Mouse (Mus musculus) cortical plate, adult 2 months (tissue): ENCODE data around the gene Desi1. TPM values are rescaled to one million over a fixed set of nuclear protein-coding genes. Genes with fewer than 3 reads are reported as not detected.

Experiments
- H3K27ac ChIP-seq: fragments of 200-500 bp; 2 replicates; pipeline ENCODE4 v1.5.1; 2012; ENCODE audit warnings: low read length, control low read depth, inconsistent platforms; ENCODE audit not compliant: insufficient read depth
- H3K4me1 ChIP-seq: fragments of 200-500 bp; 2 replicates; pipeline ENCODE4 v1.6.1; 2011; ENCODE audit warnings: low read length; ENCODE audit not compliant: control insufficient read depth, insufficient read depth
- H3K4me3 ChIP-seq: fragments of 200-500 bp; 2 replicates; pipeline ENCODE4 v1.5.1; 2011; ENCODE audit warnings: mild to moderate bottlenecking, low read length, control low read depth; ENCODE audit not compliant: insufficient read depth
- CTCF ChIP-seq: fragments of 200-500 bp; IDR thresholded peaks from 2 replicates; pipeline ENCODE4 v1.5.1; 2011; ENCODE audit warnings: mild to moderate bottlenecking, control low read depth, low read length; ENCODE audit not compliant: insufficient read depth; ENCODE audit errors: extremely low read depth
- POLR2A ChIP-seq: fragments of 200-500 bp; IDR thresholded peaks from 2 replicates; pipeline ENCODE4 v1.6.1; 2011; ENCODE audit warnings: mild to moderate bottlenecking, low read length, control low read depth; ENCODE audit not compliant: insufficient read depth; ENCODE audit errors: extremely low read depth
- polyA plus RNA-seq: library from polyadenylated mRNA; depleted of rRNA; stranded (reverse); fragments of >200 nt; gene quantifications from 2 replicates; pipeline ENCODE4 v1.2.3, GENCODE M21; 2012

Gene Desi1
- polyA plus RNA-seq, 1 experiment = 134 TPM

DNA sequence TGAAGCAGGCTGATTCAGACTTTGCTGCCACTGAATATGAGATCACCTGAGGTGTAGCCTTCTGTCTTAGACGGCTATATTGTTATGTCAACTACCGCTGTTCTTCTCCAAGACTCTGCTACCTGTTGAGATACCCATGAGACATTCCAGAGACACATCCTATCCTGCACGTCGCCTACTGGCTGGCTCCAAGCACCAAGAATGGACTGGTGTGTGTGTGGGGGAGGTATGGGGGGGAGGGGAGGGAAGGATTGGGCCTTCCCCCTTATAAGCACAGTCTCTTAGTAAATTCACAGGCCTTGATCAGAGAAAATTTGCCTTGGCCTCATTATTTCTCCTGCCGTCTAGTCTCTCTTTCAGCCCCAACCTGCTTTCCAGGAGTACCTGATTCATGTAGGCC, 65.8 kb downstream of the Desi1 start:
- TF ChIP-seq POLR2A (no peak), CTCF (no peak)

DNA sequence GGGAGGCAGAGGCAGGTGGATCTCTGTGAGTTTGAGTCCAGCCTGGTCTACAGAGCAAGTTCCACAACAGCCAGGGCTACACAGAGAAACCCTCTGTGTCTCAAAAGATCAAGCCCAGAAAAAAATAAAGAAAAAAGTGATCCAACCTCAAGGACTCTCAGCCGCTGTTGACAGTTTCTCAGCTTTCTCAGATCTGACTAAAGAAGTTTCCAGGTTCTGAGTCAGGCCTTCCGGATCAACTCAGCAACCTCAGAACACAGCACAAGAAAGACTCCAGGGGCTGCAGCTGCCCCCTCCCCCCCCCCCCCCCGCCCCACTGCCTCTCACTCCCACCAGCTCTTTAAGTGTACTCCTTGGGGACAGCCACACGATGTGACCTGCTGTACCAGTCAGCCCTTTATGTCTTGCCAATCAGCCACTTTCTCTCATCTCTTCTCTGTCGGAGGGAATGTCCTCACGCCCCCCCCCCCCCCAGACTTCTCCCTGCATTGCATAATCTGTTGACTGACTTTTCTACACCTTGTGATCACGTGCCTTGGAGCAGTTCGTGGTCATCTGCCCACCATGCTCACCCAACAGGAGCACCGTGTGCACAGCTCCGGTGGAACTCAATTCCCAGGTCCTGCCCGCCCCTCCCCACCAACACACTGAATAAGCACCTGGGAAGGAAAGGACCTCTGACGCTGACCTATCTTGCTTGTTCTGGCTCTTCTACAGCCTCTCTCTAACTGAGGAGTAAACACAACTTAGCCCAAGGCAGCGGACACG, 67.4 kb downstream of the Desi1 start:
- TF ChIP-seq POLR2A (no peak), CTCF (no peak)
- no peak overlapping the region for H3K27ac ChIP-seq
- H3K4me3 ChIP-seq = no peak overlapping the region
- H3K4me1 ChIP-seq = no peaks in the 10 kb centered on the region

More for the DNA sequence above, 65.8 kb downstream of the Desi1 start:
- H3K4me3 ChIP-seq = no peak overlapping the region
- no peak overlapping the region for H3K27ac ChIP-seq
- H3K4me1 ChIP-seq = no peaks in the 10 kb centered on the region

DNA sequence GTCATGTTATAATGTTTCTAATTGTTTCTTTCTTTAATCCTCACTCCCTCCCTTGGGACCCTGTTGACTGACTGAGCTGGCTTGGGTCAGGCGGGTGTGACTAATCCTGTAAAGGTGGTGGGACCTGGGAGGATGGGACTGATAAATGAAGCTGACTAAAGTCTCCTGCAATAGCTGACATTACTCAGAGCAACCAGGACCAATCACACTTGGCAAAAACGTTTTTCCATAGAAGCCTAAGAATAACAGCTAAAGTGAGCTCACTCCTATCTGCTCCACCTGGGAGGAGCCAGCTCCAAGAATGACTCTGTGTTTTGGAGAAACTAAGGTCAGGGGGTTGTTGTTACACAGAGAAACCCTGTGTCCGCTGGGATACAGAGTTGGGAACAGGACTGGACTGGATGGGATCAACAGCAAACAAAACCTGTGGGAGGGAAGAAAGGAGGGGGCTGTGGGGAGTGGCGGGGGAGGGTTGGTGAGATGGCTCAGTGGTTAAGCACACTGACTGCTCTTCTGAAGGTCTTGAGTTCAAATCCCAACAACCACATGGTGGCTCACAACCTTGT, 68.6 kb downstream of the Desi1 start:
- Histone ChIP-seq H3K4me1 (no peaks in the 10 kb centered on the region), H3K4me3 (no peak overlapping the region), H3K27ac (no peak overlapping the region)
- TF ChIP-seq CTCF = no peak
- TF ChIP-seq POLR2A = no peak

DNA sequence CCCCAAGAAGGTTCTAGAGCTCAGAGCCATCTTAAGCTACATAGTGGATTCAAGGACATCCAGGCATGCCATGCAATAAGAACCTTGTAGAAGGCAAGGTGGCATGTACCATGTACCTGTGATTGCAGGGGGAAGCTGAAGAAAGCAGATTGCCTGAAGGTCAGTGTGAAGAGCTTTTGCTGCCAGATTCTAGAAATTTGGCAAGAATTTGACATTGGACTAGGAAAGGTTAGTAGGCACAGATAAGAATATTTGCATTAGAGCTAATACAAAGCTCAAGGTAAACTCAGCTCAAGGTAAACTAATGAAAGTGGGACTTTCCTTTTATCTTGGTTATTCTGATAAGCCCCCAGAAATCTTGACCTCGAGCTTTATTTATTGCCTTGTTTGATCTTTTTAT, 69.4 kb downstream of the Desi1 start:
- H3K27ac ChIP-seq = no peak overlapping the region
- 0 out of 2 replicates have a peak, but pooled peaks cover 1% of the 10 kb centered on the region for H3K4me1 ChIP-seq
- no peak overlapping the region for H3K4me3 ChIP-seq
- no peak for TF ChIP-seq POLR2A
- TF ChIP-seq CTCF = no peak

DNA sequence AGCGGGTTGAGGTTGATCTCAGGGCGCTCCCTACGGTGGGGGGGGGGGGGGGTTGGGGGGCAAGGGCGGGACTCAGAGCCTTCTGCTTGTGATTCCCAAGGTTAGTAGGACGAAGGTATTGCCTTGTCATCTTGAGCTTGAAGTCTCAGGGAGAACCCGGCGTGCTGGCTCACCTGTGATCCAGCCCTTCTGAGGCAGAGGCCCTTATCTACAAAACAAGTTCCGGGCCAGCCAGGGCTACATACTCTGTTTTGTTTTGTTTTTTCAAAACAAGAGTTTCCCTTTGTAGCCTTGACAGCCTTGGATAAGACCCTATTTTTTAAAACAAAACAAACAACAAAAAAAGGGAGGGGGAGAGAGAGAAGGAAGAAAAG, 72.6 kb downstream of the Desi1 start:
- TF ChIP-seq CTCF (no peak), POLR2A (no peak)
- peaks cover 12% of the 10 kb centered on the region; the same call in 1 of the 2 replicates for H3K4me1 ChIP-seq

DNA sequence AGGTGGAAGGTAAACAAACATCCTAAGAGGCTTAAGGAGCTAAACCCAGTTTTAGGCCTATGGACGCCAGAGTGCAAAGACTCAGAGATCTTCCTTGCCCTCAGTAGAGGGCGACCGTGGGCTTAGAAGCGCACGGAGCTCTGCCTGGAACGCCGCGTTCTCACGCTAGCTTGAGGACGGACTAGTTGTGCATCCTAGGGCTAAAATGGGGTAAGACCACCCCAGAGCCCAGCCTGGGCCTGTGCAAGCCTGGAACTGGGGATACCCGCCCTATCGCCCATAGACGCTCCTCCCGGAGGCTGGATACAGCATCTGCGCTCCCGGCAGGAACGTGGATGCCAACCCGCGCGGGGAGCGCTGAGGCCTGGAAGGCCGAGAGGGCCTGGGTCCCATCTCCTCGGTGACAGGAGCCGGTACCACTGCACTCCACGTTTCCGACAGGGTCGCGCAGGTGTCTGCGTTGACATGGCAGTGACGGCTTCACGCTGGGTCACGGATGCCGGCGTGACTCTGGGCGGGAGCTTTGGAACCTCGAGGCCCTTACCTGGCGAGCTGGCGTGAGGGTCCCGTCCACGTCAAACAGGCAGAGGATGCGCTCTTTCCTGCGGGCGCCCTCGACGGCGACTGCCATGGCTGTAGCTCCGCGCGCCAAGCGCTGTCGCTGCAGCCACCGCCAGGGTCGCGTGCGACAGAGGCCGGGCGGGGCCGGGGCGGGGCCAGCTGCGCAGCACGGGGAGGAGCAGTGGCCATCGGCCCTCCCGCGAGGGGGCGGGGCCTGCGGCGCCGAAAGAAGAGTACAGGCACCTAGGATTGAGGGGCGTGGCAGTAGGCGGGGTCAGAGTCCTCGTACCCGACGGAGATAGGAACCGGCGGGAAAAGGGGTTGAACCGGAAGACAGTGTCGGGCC, 73.2 kb downstream of the Desi1 start, which contains the start of gene Pmm1:
Pmm1 (minus strand) TSS at position 760 of the 907 bp plus-strand sequence.
- Histone ChIP-seq H3K4me3 (peak within 1 kb of the TSS; percentile 81), H3K27ac (peak within 1 kb of the TSS; percentile 96), H3K4me1 (peaks cover 12% of the 10 kb centered on the region; the same call in 1 of the 2 replicates)
- TF ChIP-seq CTCF (peak; percentile 75), POLR2A (peak; percentile 57; the same call in 1 of the 2 replicates)

More for the DNA sequence above, 72.6 kb downstream of the Desi1 start:
- Histone ChIP-seq H3K27ac (no peak overlapping the region), H3K4me3 (peak overlapping the region; percentile 81)

DNA sequence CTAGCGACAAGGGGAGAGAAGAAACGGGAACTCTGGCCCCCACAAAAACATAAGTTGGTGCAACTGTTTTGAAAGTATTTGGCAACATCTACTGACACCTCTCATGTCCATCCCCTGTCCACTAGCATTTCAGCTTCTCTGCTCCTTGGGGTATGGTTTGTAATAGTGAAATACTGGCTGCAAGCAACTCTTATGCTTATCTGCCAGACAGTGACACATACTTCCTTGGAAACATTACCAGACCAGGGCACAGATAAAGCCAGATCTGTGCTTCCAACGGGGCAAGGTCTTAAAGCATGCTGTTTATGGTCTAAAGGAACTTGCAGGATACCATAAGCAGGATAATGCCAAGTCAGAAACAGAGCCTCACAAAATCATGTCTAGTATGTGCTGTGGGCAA, 74.8 kb downstream of the Desi1 start:
- Histone ChIP-seq H3K4me1 (peaks cover 12% of the 10 kb centered on the region; the same call in 1 of the 2 replicates), H3K27ac (no peak overlapping the region), H3K4me3 (no peak overlapping the region)
- no peak for TF ChIP-seq POLR2A
- no peak for TF ChIP-seq CTCF

DNA sequence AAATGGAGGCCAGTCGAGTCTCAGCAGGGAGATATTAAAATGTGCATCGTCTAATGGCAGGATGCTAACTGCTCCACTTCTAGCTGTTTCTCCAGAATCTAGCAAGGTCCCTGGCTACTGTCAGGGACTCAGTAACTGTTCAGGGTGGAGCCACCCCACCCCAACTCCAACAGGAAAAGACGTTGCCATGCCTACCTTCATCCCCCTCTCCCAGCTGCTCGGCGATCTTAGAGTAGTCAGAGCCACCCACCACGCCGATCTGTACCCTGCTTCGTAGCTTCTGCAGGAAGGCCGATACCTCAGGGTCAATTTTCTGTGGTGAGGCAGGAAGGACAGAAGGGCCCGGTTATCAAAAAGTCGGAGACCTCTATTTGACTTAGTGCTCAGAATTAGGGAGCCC, 76.1 kb downstream of the Desi1 start:
- TF ChIP-seq CTCF (no peak), POLR2A (0 out of 2 replicates have a peak, but pooled peaks have one; percentile 5)
- H3K4me1 ChIP-seq = peaks cover 12% of the 10 kb centered on the region; the same call in 1 of the 2 replicates
- H3K4me3 ChIP-seq = 0 out of 2 replicates have a peak overlapping the region, but pooled peaks have one; percentile 4
- no peak overlapping the region for H3K27ac ChIP-seq

DNA sequence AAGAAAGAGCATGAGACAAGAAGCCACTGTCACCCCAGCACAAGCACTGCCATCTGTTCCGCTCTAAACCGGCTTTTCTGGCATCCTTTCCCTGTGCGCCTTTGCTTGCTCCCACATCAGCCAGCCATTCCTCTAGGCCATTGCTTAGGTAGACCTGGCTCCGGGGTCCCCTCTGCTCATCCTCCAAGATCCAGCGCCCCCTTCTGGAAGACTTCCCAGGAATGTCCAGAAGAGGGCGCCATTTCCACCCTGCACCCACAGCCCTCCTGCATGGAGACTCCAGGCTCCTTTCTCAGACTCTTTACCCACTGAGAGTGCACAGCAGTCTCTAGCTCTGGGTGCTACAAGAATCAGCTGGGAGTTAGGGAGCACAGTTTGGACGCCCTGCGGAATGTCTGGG, 77.2 kb downstream of the Desi1 start:
- Histone ChIP-seq H3K4me3 (no peak overlapping the region), H3K27ac (0 out of 2 replicates have a peak overlapping the region, but pooled peaks have one; percentile 0), H3K4me1 (peaks cover 12% of the 10 kb centered on the region; the same call in 1 of the 2 replicates)
- peak; percentile 77 for TF ChIP-seq CTCF
- TF ChIP-seq POLR2A = no peak
